Mouse (Mus musculus) lung, embryonic 14.5 days (tissue): Measurements from ENCODE around the gene Tm9sf3. TPM values are rescaled to one million over a fixed set of nuclear protein-coding genes. Genes with fewer than 3 reads are reported as not detected.
A peak's percentile ranks its signal among the peaks of the same experiment; 100 is the strongest.

Experiments used
- ATAC-seq: fragments of 200-750 bp; cut with Nextera tagmentation; 2 replicates; pipeline ENCODE4 v1.8.0; 2017; ENCODE audit warnings: mild to moderate bottlenecking, moderate TSS enrichment, moderate library complexity; ENCODE audit not compliant: insufficient read depth
- DNase-seq: peaks from one replicate; pipeline ENCODE4 v3.0.0-alpha.2; 2015
- H3K27ac ChIP-seq: fragments of 300-500 bp; sonication (generic); 2 replicates; pipeline ENCODE4 v1.5.1; 2014; ENCODE audit warnings: low read depth, mild to moderate bottlenecking, moderate library complexity
- H3K27me3 ChIP-seq: fragments of 300-500 bp; sonication (generic); 2 replicates; pipeline ENCODE4 v1.6.1; 2014; ENCODE audit warnings: low read length, control low read depth; ENCODE audit not compliant: insufficient read depth
- H3K36me3 ChIP-seq: fragments of 300-500 bp; sonication (generic); 2 replicates; pipeline ENCODE4 v1.6.1; 2014; ENCODE audit warnings: control low read depth; ENCODE audit not compliant: insufficient read depth
- H3K4me1 ChIP-seq: fragments of 300-500 bp; sonication (generic); 2 replicates; pipeline ENCODE4 v1.6.1; 2014; ENCODE audit warnings: antibody characterized with exemption, control low read depth; ENCODE audit not compliant: insufficient read depth
- H3K4me2 ChIP-seq: fragments of 300-500 bp; sonication (generic); 2 replicates; pipeline ENCODE4 v1.6.1; 2014; ENCODE audit warnings: mild to moderate bottlenecking
- H3K4me3 ChIP-seq: fragments of 300-500 bp; sonication (generic); 2 replicates; pipeline ENCODE4 v1.5.1; 2014; ENCODE audit warnings: low read depth, low read length
- H3K9ac ChIP-seq: fragments of 300-500 bp; sonication (generic); 2 replicates; pipeline ENCODE4 v1.6.1; 2014
- H3K9me3 ChIP-seq: fragments of 300-500 bp; sonication (generic); 2 replicates; pipeline ENCODE4 v1.6.1; 2016; ENCODE audit warnings: low read depth, low read length, control low read depth
- CTCF ChIP-seq: IDR thresholded peaks from 2 replicates; pipeline ENCODE4 v1.5.1; 2016; ENCODE audit warnings: antibody characterized with exemption, low read depth
- WGBS: fragments of 180-500 bp; shearing (Covaris S2); extraction: QIAGEN DNeasy Blood & Tissue Kit; methylation state at CpG from one replicate; pipeline ENCODE4 v1.1.7; 2014; 5-methylcytosine and 5-hydroxymethylcytosine counted together
- polyA plus RNA-seq: library from polyadenylated mRNA; unstranded; fragments of >200 nt; fragmentation: Nextera tagmentation; extraction: Ambion mirVana; gene quantifications from 2 replicates; pipeline ENCODE4 v1.2.1, GENCODE M21; 2014

The Tm9sf3 gene
- polyA plus RNA-seq, 1 experiment from 2014 or later: 172 TPM

DNA sequence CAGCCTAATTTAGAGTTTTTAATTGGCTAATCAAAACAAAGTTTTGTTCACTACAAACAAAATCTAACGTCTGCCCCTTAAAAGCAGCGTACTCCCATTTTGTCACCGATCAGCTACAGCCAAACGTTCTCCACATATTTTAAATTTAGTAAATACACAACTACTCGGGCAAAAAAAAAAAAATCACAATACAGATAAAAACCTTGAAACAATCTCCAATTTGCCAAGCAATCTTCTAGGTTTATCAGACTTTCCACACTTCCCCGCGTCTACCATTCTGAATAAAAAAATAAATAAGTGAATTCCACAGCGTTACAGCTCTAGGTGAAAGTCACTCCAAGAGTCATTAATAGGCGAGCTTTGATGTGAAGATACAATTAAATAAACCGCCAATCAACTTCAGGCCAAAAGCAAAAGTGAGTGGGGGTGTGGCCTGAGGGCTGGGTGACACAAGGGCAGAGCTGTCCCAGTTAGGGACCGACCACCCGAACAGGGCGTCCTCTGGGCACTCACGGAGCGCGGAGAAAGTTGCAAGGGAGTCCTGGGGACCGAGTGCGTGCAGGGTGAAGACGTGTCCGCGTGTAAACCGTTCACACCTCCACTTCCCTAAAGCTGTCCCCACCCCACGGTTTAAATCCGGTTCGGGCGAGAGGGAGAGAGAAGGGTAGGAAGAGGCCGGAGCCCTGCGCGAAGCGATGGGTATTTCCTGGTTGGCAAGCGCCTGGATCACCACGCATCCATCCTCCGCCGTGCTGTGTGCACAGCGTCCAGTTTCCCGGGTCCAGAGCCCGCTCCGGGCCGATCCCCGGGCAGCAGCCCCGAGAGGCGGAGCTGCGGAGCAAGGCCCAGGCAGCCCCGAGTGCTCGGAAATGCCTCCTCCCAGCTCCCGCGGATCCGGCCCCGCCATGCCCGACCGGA is 826 bp downstream of the Tm9sf3 start:
- H3K4me3 ChIP-seq: peak overlapping the region; percentile 93
- 0 out of 2 replicates have a peak, but pooled peaks cover 4% of the 10 kb centered on the region for H3K36me3 ChIP-seq
- peak overlapping the region; percentile 98 for H3K27ac ChIP-seq
- H3K27me3 ChIP-seq: no peaks in the 10 kb centered on the region
- peak; percentile 75 for DNase-seq
- H3K4me2 ChIP-seq: peak overlapping the region; percentile 60
- H3K4me1 ChIP-seq: peaks cover 10% of the 10 kb centered on the region; the same call in 1 of the 2 replicates
- TF ChIP-seq CTCF: no peak
- ATAC-seq: peak; percentile 86
- 3% methylated on average over 51 of the region's 51 CpGs for WGBS
- no peaks in the 10 kb centered on the region for H3K9me3 ChIP-seq
- H3K9ac ChIP-seq: peak overlapping the region; percentile 95

DNA sequence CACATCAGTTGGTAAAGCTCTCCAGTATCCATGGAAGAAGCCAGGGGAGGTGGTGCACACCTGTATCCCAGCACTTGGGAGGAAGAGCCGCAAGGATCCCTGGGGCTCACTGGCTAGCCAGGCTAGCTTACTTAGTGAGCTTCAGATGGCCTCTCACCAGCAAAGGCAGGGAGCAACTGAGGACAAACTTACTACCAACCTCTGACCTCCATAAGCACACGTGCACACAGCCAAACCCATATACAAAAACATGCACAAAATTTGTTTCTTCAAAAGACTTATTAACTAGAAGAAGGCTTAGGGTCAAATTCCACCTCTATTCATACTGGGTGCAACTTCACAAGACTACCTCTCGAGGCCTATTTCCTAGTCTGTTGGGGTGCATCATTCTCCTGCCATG is 3.1 kb downstream of the Tm9sf3 start:
- H3K9me3 ChIP-seq: no peaks in the 10 kb centered on the region
- H3K4me3 ChIP-seq: no peak overlapping the region
- no peaks in the 10 kb centered on the region for H3K27me3 ChIP-seq
- TF ChIP-seq CTCF: no peak
- no peak overlapping the region for H3K27ac ChIP-seq
- peaks cover 12% of the 10 kb centered on the region; the same call in 1 of the 2 replicates for H3K36me3 ChIP-seq
- no peak for DNase-seq
- peaks cover 10% of the 10 kb centered on the region; the same call in 1 of the 2 replicates for H3K4me1 ChIP-seq
- no peak overlapping the region for H3K9ac ChIP-seq
- no peak overlapping the region for H3K4me2 ChIP-seq
- 80% methylated on average over 3 of the region's 3 CpGs for WGBS
- no peak for ATAC-seq

DNA sequence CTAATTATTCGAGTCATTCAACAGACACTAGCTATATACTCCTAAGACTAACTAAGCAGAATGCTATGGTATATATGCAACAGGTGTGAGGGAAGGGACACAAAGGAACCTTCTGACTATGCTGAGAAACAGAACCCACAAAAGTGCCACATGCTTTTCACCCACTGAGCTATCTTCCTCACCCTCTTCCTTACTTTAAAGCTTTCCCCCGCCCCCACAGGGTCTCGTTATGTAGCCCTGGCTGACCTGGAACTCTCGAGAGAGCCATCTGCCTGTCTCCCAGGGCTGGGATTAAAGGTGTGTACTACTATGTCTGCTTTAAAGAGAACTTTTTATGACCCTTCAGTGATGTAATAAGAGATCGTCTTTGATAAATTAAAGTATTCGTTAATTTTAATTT is 4.5 kb downstream of the Tm9sf3 start:
- no peak for TF ChIP-seq CTCF
- Histone ChIP-seq H3K27ac (no peak overlapping the region), H3K4me1 (peaks cover 10% of the 10 kb centered on the region; the same call in 1 of the 2 replicates), H3K9ac (no peak overlapping the region), H3K4me3 (no peak overlapping the region), H3K27me3 (no peaks in the 10 kb centered on the region), H3K4me2 (no peak overlapping the region), H3K9me3 (no peaks in the 10 kb centered on the region), H3K36me3 (peaks cover 14% of the 10 kb centered on the region; the same call in 1 of the 2 replicates)
- DNase-seq (no peak), ATAC-seq (no peak)
- WGBS: 77% methylated on average over 6 of the region's 6 CpGs

DNA sequence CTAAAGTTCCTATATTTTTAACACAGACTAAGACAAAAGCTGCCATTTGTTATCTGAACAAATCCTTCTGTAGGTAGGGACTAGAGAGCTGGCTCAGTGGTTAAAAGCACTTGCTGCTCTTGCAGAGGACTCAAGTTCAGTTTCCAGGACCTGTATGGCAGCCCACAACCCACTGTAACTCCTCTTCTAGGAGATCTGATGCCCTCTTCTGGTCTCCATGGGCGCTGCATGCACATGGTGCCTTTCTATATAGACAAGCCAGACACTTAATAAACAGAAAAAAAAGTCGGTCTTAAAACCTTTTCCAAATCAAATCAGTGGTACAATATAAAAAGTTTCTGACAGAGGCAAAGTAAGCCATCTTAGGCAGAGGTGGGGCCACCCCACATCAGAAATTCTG is 5.1 kb downstream of the Tm9sf3 start:
- TF ChIP-seq CTCF: peak; percentile 56
- 30% methylated on average over 2 of the region's 2 CpGs for WGBS
- DNase-seq: peak; percentile 72

DNA sequence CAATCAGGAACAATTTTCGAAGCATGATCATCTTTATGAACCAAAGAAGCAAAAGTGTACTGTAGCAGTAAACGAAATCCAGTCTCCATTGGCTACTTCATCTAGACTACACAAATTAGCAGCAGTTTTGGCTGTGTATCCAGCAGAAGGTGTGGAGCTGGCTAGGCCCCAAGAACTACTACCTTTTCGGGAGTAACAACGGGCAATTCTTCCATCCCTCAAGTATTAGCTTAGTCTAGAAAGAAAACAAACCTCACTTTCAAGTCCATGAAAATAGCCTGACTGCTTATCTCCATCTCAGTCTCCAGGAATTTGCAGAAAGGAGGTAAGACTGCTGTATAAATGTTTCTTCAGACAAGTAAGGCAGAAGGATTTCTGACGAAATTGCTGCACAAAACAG is 9.2 kb downstream of the Tm9sf3 start:
- 64% methylated on average over 5 of the region's 5 CpGs for WGBS
- H3K27ac ChIP-seq: no peak overlapping the region
- peak; percentile 57 for DNase-seq

More for the DNA sequence above, 5.1 kb downstream of the Tm9sf3 start:
- H3K4me2 ChIP-seq: no peak overlapping the region
- no peak for ATAC-seq
- peaks cover 16% of the 10 kb centered on the region; the same call in 1 of the 2 replicates for H3K36me3 ChIP-seq
- H3K9ac ChIP-seq: no peak overlapping the region
- no peaks in the 10 kb centered on the region for H3K9me3 ChIP-seq
- peaks cover 10% of the 10 kb centered on the region; the same call in 1 of the 2 replicates for H3K4me1 ChIP-seq
- H3K27ac ChIP-seq: no peak overlapping the region
- no peak overlapping the region for H3K4me3 ChIP-seq
- no peaks in the 10 kb centered on the region for H3K27me3 ChIP-seq

DNA sequence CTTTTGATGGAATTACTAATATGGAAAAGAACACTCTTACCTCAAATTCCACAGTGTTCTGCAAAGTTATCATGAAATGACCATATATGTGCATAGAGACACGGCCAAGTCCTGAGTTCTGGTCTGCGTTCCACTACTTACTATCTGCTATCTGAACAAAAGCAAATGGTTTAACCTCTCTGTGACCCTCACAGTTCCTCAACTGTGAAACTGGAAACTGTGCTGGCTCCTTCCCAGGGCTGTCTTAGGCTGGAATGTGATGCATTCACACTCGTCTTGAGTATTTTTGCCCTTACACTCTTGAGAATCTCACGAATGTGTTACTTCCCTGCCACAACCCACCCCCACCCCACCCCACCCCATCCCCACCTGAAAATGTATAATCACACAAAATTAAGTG is 14.8 kb downstream of the Tm9sf3 start:
- no peak overlapping the region for H3K9ac ChIP-seq
- ATAC-seq (no peak), DNase-seq (peak; percentile 57)
- H3K4me1 ChIP-seq: no peaks in the 10 kb centered on the region
- peaks cover 50% of the 10 kb centered on the region for H3K36me3 ChIP-seq
- H3K27me3 ChIP-seq: no peaks in the 10 kb centered on the region
- H3K9me3 ChIP-seq: no peaks in the 10 kb centered on the region
- H3K27ac ChIP-seq: no peak overlapping the region
- 33% methylated on average over 4 of the region's 4 CpGs for WGBS
- H3K4me2 ChIP-seq: no peak overlapping the region
- no peak overlapping the region for H3K4me3 ChIP-seq
- TF ChIP-seq CTCF: no peak

More for the DNA sequence above, 9.2 kb downstream of the Tm9sf3 start:
- no peak overlapping the region for H3K4me3 ChIP-seq
- peaks cover 24% of the 10 kb centered on the region; the same call in 1 of the 2 replicates for H3K36me3 ChIP-seq
- H3K9ac ChIP-seq: no peak overlapping the region
- no peak overlapping the region for H3K4me2 ChIP-seq
- ATAC-seq: no peak
- no peak for TF ChIP-seq CTCF
- no peaks in the 10 kb centered on the region for H3K4me1 ChIP-seq
- H3K27me3 ChIP-seq: no peaks in the 10 kb centered on the region
- H3K9me3 ChIP-seq: no peaks in the 10 kb centered on the region

DNA sequence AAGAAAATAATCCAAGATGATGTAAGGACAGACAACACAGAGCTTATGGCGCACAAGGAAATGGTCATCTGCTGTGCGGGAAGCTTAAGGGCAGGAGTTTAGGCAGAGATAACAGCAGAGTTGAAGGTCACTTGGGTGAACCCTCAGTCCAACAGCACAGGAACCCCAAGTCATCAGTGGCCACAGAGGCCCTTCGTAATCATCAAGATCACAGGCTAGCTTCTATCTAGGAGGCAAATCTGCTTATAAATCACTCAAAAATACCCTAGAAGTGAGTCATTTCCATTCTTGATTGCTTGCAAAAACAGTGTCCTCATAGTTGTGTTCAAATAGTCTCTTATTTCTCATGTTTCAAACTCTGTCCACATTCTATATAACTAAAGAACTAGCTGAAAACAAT is 15.5 kb downstream of the Tm9sf3 start:
- no peak overlapping the region for H3K4me3 ChIP-seq
- ATAC-seq: no peak
- TF ChIP-seq CTCF: no peak
- H3K36me3 ChIP-seq: peaks cover 55% of the 10 kb centered on the region
- no peaks in the 10 kb centered on the region for H3K4me1 ChIP-seq
- H3K9ac ChIP-seq: no peak overlapping the region
- H3K27ac ChIP-seq: no peak overlapping the region
- no peak overlapping the region for H3K4me2 ChIP-seq
- WGBS: 85% methylated on average over 3 of the region's 3 CpGs
- DNase-seq: no peak
- no peaks in the 10 kb centered on the region for H3K9me3 ChIP-seq
- H3K27me3 ChIP-seq: no peaks in the 10 kb centered on the region
